Mouse (Mus musculus) layer of hippocampus, postnatal 10 days (tissue): ENCODE measurements at regions not wholly inside any gene's neighbourhood (a gene's known extent, or its start where the extent isn't known, plus 50 kb on each side); places are given as distances from the start of the nearest gene placed in this dataset.

Experiments used
- DNase-seq, 2 experiments: peaks; one replicate each; pipeline ENCODE4 v3.0.0; 2021; ENCODE audit warnings: low spot score in 2 of 2

DNA sequence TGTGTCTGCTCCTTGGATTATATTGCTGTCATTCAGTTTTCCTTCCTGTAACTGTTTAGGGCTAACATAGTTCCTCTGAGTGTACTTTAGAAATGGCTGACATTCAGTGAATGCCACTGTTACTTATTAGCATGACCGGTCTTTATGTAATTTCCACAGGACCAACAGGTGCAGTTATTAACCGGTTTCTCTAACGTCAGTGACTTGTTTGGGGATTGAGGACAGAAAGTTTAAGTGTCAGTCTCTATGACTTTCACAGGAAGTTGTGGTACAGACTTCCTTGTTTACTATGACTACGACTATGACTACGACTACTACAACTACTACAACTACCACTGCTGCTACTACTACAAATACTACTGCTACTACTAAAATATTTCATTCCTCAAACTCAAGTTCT is 170.4 kb upstream of the Ptger4 start:
- no peak for DNase-seq

DNA sequence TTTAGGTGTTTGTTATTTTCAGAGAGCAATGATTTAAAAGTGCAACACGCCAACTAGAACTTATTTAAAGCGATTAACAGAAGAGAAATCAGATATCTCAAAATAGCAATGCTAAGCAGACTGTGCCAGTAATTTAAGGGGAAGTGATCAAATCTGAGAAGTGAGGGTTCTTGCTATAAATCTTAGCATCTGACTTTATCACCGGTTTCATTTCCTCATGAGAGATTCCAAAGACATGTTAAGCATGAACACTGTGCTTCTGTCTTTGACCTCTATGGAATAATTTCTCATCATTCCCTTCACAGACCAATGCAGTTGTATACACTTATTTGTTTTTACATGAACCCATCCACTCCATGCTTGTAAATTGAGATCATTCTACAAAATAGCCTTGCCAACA is 172.0 kb upstream of the Ptger4 start:
- DNase-seq: no peak

DNA sequence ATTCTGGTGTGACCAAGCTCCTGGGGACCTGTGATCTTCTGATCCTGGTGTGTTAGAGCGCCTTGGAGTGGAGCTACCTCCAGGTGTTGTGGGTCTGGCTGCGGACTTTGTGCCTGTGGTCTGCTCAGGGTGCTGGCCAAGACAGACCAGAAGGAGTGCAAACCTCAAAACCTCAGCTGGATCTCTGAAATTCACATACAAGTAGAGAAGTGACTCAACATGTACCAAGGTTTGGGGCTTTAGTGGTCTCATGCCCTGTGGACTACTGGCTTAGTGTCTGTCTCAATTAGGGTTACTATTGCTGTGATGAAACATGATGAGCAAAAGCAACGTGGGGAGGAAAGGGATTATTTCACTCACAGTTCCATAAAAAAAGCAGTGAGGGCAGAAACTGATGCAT is 182.7 kb upstream of the Ptger4 start:
- DNase-seq: no peak

DNA sequence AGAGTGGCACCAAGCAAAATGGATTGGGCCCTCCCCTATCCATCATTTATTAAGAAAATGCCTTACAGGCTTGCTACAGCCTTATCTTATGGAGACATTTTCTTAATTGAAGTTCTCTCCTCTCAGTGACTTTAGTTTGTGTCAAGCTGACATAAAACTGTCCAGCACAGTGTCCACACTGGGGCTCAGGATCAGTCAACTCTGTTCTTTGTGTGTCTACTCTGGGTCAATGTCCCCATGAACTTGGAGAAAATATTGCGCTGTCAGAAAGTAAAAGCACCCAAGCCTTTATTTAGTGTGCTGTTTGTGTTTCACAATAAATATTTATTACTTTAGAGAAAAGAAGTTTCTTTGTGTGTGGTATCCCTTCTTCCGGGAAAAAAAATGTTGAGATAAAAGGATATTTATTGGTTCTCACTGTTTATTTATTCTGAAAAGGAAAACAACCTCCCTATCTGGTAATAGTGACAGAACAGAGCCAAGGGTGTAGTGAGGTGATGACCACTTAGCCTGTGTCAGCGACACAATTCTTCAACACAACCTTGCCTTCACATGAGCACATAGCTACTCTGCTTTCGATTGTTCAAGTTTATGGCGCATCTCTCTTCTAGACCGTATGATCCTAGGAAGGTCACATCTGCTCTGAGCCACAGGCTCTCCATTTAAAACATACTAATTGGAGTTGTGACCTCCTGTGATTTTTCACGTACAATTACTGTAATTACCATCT is 183.5 kb upstream of the Ptger4 start:
- DNase-seq: no peak

DNA sequence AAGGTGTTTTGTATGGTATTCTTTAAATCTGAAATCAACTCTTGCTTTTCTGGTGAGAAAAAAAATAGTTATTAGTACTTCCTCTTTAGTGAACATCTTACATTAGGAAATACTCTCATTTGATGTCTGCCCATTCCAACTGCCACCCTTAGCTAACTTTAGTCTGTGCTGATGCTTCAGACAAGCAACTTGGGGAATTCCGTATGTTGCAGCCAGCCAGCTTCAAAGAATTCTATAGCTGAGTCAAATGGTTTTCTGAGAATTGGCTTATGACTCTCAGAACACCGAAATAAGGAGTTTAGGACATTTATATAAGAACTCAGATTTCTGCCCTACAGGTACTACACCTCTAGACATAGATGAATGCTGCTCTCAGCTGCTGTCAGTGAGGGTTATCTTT is 188.0 kb upstream of the Ptger4 start:
- DNase-seq: no peak

DNA sequence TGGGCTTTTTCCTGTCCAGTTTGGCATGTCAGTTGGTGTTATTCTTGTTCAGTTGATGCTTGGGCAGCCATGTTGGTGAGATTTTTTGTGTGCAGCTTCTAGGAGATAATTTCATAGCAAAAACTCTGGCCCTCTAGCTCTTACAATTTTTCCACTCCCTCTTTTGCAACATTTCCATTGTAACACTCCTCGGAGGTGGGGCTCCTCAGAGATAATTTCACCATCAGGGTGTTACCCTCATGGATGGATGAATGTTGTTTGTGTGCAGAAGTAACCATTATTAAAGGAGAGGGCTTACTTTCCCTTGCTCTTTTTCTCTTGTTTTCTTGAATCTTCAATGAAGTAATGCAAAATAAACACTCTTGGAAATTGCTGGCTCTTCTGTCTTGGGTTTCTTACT is 193.0 kb upstream of the Ptger4 start:
- no peak for DNase-seq

DNA sequence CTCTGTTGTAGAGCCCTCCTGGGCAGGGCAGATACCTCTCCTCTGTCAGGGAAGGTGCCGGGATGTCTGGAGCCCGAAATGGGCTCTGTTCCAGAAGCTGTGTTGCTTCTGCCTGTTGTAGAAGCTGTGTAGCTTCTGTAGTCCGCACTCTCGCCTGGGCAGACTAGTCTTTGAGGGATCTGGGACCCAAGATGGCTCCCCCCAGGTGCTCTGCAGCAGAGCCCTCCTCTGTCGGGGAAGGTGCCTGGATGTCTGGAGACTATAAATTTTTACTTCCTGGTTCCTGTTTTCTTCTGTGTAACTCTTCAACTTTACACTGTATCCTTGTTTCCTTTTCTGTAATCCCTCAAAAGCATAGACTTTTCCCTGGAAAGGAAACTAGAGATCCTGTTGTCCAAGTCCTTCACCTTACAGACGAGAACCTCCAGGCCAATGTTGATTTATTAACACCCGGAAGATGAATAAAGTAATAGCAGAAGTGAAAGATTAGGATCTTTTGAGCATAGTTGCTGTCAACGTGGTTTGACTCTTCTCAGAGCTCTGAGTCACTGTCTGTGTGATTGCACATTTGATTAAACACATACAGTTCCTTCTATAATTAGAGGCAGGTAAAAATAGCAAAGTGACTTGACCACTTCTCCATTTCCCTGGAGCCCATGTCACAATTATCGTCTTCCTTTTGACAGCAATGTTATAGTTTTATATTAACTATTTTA is 202.2 kb upstream of the Ptger4 start:
- DNase-seq: no peak

DNA sequence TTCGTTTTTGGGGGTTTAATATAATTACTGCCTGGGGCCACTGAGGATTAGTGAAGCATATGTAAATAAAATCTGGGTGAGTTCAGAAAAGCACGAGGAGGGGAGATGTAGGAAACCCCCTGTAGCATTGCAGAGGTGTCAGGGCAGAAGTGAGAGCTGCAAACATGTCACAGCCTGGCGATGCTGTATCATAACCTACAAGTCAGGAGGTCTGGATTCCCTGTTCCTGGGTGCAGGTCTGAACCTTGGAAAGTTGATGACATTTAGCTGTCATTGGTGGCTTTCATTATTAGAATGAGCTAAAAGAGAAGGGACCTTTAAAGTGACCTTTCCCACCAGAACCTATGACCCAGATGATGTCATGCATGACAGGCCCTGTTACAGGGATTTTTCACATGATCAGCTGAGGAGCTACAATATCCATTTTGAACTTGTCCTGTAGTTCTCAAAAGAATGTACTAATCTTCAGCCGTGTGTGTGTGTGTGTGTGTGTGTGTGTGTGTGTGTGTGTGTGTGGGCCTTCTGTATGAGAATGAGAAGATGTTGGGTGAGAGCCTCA is 202.8 kb upstream of the Ptger4 start:
- DNase-seq: no peak

DNA sequence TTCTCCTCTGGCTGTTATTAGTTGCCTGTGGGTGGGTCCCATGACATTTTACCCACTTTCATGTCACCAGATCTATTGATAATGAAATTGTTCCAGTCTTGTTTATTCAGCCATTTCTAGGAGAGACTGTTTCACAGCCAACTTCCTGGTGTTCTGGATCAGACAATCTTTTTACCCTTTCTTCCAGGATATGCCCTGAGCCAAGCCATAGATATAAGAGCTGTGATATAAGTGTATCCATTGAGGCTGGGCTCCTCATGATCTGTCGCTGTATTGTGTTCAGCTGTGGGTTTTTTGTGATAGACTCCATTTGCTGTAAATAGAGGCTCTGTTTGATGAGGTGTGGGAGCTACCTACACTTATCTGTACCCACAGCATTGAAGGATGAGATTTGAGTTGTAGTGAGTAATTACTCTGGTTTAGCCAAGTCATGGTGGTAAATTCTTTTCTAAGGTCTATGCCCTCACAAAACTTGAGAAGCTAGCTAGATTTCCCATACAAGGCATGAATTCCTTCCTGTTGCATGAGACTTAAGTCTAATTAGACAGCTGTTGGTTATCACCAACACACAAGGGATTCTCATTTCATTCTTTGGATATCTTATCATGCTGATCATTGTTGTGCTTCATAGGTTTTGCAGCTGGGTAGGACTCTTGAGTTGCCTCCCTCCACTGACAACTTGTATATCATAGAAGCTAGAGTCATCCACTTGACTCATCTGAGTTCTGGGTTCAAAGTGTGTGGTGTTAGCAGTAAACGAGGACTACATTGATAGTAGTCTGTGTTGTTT is 203.9 kb upstream of the Ptger4 start:
- DNase-seq: no peak

DNA sequence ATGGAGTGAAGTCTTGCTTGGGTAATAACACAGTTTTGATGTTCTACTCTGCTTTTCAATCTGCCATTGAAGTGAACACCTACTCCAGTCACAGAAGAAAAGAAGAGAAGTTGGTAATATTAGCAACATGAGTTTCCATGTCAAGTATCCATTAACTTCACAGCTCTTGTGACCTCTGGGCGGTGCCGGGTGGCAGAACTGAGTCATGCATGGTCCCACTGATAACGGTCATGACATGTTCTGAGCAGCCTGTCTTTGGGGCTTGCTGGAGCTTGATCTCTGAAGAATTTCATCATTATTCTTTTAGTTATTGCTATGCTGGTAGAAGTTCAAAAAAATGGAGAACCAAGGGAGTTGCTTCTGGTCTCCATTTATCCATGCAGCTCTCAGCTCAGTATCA is 215.1 kb upstream of the Ptger4 start:
- DNase-seq: no peak

DNA sequence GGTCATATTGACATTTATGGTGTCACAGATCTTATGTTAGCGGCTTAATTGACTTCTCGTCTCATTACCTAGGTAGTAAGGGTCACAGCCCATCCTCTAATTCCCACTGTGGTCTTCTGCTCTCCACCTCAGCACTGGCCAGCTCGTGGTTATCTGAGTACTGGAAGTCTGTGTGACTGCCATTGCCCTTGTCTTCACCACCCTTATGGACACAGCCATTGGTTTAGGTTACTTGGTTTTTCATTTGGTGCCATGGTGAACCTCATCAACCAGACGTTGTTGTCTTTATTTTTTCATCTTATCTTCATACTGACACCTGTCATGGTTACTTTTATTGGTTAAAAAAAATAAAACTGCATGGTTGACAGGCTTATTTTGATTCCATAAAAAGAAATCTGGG is 215.6 kb upstream of the Ptger4 start:
- no peak for DNase-seq

DNA sequence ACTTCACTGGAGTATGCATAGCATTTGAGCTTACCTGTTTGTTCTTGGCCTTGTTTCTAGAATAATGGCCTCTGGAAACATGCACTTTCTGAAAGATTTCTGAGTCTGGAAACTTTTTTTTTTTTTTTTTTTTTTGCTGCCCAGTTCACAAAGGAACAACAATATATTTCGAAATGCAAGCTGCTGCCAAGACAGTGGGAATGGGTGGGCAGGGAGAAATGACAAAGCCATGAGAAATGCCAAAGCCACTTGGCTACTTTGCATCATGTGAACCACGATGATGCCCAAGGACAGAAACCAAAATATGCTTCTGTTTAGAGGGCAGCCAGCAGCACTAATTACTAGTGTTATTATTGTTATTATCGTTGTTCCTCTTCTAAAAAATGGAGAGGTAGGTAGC is 218.7 kb upstream of the Ptger4 start:
- no peak for DNase-seq

DNA sequence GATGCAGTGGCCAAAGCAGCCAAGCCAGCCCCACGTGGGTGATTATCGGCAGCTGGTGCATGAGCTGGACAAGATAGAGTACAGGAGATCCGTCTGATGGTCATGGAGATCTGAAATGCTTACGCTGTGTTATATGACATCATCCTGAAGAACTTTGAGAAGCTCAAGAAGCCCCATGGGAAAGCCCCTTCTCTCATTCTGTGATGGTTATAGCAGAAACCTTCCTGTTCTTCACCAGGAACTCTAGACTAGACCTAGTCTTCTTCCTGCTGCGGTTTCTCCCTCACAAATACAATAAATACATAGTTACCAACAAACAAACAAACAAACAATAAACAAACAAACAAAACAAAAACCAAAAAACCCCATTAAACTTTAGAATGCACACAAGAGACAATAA is 220.7 kb upstream of the Ptger4 start:
- no peak for DNase-seq

DNA sequence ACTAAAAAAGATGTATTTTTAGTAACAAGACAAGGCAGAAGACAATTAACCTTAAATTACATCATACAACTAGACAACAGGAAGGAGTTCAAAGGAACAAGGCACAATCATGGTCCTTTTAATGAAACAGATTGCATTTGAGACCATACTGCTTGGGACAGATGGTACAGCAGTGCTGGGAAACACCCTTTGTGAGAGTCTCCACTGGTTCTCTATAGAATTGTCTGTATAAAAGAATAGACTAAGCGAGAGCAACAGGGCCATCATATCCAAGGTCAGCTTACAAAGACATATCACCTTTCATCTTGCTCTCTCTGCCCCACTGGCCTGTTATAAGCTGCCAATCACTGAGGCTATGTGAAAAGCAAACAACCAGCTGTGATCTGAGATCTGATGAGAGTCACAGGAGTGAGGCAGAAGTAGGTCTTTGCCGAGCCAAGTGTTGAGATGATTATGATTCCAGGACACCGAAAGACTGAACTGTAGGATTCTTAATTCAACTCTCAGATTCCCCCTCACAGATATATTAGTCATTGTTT is 224.6 kb upstream of the Ptger4 start:
- no peak for DNase-seq

DNA sequence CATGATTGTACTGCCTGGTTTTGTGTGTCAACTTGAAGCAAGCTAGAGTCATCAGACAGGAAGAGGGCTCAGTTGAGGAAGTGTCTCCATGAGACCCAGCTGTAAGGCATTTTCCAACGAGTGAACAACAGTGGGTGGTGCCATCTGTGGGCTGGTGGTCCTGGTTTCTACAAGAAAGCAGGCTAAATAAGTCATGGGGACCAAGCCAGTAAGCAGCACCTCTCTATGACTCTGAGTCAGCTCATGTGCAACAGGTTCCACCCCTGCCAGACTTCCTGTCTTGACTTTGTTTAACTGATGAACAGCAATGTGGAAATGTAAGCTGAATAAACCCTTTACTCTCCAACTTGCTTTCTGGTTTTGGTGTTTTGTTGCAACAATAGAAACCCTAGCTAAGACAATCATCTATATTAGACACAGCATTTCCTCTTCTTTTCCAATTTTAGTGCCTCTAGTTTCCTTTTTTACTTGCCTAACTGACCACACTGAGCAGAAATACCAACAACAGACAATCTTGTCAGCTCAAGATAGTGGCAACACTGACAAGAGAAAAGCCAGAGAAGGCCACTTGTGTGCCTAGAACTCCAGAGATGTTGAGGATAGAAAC is 231.5 kb upstream of the Ptger4 start:
- no peak for DNase-seq

DNA sequence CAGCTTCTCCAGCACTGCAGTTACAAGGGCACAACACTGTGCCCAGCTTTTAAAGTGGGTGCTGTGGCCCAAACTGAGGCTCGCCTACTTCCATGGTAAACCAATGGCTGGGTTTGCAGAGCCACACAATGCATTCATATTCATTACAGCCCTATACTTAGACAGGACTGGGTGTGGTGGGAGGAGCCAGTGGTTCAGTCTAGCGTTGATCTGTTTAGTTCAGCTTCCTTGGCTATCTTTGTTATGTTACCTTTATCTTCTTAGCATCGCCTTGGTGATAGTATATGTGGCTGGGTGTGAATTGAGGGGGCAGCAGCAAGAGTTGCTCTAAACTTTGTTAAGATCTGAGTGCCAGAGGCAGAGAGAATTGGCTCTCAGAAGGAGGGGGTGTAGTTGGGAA is 249.3 kb upstream of the Ptger4 start:
- DNase-seq: no peak

DNA sequence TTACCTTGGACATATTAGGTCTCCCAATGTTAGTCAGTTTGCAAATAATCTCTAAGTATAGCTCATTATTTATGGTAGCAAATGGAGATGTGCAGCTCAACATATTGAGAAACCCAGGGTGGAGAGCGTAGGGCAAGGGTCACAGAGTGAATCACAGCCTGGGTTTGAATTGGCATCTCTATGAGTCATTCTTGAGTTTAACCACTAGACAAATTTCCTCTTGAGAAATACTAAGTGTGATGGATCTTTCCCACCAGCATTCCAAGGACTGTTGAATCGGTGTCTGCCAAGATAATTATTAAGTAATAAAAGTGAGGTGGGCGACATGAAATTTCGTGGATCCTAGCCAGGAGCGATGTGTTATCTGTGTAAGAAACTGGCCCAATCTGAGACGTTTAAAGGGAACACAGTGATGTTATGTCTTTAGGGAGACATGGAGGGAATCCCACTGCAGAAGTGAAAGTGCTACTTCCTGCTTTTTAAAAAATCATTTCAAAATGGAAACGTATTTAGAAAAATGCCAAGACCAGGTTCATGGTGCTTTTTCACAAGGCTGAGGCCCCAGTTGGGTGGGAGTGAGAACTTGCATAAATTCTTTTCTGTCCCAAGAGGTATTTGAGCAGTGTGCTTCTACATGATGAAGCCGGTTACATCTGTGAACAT is 251.3 kb upstream of the Ptger4 start:
- DNase-seq: no peak

DNA sequence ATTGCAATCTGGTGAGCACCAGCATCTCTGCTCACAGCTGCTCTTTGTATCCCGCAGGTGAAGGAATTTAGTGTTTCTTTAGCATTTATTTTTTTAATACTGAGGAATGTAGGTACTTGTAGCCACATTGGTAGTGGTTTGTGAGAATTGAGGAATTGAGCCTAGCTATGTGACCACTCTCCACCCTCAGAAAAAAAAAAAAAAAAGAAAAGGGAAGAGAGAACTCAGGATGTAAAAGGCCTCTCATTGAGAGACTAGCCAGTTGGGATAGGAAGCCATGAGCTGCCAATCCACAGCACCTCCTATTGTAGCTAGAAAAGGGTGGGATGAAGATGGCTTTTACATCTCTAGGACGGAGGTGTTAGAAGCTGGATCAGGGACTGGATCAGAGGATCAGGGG is 252.0 kb upstream of the Ptger4 start:
- DNase-seq: no peak

DNA sequence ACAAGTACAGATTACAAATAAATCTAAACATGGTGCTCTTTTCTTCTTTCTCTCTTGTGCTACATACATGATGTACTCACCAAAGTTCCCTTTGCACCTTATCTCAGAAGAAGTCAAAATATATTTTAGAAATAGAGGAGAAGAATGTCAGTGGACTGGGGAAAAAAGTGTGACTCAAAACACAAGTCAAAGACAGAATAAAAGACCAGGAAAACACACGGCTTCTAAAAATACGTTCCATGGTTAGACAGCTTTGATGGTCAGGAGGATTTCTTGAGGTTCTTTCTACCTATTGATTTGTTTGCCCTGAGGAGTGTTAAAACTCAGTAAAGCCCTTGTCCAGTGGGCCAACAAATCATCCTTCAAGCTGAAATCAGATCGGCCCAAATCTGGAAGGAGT is 260.5 kb upstream of the Ptger4 start:
- no peak for DNase-seq

DNA sequence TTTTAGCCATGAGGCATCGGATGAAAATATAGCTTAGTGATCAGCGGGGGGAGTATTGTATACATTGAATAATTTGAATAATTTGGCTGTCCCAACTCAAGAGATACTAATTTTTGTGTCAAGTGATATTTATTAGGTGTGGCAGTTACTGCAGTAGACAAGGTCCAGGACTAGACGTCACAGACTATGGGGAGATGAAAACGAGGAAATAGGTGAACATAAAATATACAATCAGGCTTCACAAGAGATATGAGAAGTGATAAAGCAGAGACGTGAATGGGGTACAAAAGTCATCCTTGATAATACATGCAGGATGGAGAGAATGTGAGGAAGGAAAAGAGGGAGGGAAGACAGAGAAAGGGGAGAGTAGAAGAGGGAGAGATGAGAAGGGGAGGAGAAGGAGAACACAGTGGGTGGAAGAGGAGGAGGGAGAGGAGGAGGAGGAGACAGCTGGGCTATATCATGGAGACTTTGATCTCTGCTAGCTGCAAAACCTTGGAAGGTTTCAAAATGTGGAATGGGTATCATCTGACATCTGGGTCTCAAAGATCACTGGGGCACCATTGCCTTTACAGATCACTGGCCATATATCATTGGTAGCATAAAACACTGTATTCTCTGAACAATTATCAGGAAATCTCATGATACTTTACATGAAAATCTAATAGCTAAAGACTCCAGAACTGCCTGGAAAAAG is 263.0 kb upstream of the Ptger4 start:
- no peak for DNase-seq
